Mouse (Mus musculus) kidney, adult 18-20 months (tissue): ENCODE measurements around the gene Pcbp3.
"Not testable (repeated sequence)": the region's sequence is repeated elsewhere in the genome, so short reads cannot be mapped to it uniquely, and the experiment has no call there.

Source experiments
- DNase-seq: peaks from one replicate; pipeline ENCODE4 v3.0.0; 2021

Gene Pcbp3

GRCm38 (mm10) chr10:76961790-76962489, at the start of gene Pcbp3:
Pcbp3 (minus strand) TSS chr10:76961887.
- peak; percentile 96 for DNase-seq

DNA sequence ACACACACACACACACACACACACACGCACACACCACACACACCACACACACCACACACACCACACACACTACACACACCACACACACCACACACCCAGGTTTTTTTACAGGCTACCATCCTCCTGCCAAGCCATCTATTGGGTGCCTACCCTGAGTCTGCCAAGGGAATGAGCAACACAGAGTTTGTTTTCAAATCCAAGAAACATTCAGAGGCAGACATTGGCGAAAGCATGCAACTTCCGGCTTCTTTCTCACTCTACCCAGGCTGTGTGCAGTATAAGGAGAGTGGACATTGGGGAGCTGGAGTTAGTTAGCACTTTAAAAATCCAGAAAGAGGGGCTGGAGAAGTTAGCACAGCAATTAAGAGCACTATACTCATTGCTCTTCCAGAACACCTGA, 47.0 kb upstream of the Pcbp3 start:
- DNase-seq, result no peak

- DNase-seq, result peak; percentile 76
These were observed 46.4 kb upstream of the Pcbp3 start for GRCm38 (mm10) chr10:77008109-77008561.

- peak; percentile 73 for DNase-seq
These were observed 45.9 kb upstream of the Pcbp3 start for GRCm38 (mm10) chr10:77007433-77008108.

DNA sequence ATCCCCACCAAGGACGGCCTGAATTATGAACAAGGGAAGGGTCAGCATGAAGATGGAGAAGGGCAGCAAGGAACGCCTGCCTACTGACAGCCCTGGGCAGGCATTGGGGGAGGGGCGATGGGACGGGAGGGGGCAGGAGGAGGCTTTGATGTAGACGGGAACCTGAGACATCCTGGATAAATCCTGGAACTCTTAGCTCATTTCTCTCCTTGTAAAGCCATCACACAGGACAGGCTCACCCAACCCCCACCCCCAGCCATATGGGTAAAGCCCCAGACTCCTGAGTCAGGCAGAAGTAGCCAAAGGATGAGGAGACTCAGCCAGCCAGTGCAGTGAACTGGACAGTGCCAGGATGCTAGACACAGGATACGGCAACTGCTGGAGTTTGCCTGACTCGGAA, 43.2 kb upstream of the Pcbp3 start:
- DNase-seq, result no peak

GRCm38 (mm10) chr10:76997759-76998513, 36.2 kb upstream of the Pcbp3 start:
- peak; percentile 90 for DNase-seq

- DNase-seq, result no peak
These were observed 30.8 kb upstream of the Pcbp3 start for GRCm38 (mm10) chr10:76992456-76992855.

GRCm38 (mm10) chr10:76988586-76988985, 26.9 kb upstream of the Pcbp3 start:
- DNase-seq, result no peak

- DNase-seq, result no peak
These were observed 16.4 kb upstream of the Pcbp3 start for GRCm38 (mm10) chr10:76978042-76978441.

- no peak for DNase-seq
These were observed 15.0 kb upstream of the Pcbp3 start for GRCm38 (mm10) chr10:76976699-76977098.

GRCm38 (mm10) chr10:76973797-76974436, 12.2 kb upstream of the Pcbp3 start:
- no peak for DNase-seq

- not testable (repeated sequence) for DNase-seq
These were observed 10.6 kb upstream of the Pcbp3 start for GRCm38 (mm10) chr10:76972318-76972717.

- no peak for DNase-seq
These were observed 9.3 kb upstream of the Pcbp3 start for GRCm38 (mm10) chr10:76970974-76971373.

DNA sequence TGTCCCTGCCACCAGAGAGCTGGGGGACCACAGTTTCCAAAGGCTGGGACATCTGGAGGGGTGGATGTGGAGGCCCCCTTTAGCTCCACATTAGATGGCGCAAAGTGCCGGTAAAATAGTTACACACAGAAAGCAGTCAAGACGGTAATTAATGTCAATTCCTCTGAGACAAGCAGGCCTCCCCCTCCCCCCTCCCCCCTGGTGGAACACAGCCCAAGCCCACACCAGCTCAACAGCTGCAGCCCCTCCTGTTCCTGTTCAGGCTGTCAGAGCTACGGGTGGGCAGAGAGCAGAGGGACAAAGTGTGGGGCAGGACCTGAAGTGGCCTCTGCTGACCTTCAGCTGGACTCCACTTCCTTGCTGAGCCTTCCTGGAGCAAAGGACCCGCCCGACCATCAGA, 2.7 kb upstream of the Pcbp3 start:
- peak; percentile 18 for DNase-seq

- DNase-seq, result peak; percentile 15
These were observed 2.3 kb upstream of the Pcbp3 start for GRCm38 (mm10) chr10:76963997-76964396.

DNA sequence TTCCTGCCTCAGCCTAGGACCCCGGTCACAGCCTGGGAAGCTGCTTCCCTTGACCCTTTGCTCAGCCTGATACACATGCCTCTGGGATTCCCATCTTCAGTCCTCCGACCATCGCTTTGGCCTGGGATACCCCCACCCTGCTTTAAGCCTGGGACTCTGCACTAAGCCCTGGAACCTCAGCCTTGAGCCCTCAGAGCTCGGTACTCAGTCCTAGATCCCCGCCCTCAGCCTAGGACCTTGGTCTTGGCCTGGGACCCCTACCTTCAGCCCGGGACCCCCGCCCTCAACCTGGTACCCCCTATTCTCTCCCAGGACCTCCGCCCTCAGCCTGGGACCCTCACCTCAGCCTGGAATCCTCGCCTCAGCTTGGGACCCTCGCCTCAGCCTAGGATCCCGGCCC, 531 bp downstream of the Pcbp3 start:
- DNase-seq, result no peak

DNA sequence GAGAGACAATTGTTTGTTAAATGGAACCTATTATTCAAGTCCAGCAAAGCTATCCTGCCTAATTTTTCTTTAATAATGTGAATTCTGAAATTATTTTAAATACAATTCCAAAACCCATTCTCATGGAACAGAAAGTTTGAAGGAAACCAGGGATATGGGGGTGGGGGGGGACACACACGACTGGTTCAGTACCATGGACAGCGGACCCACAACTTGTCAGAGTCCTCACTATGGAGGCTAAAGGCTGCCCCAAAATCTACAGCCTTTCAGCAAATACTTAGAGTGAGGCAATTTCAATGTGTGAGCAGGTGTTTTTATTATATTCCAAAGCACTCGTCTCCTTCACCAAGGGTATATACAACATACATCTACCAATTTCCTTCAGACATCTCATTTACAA, 3.5 kb downstream of the Pcbp3 start:
- DNase-seq, result no peak

GRCm38 (mm10) chr10:76956200-76956599, 5.5 kb downstream of the Pcbp3 start:
- peak; percentile 21 for DNase-seq

- DNase-seq, result peak; percentile 40
These were observed 20.6 kb downstream of the Pcbp3 start for GRCm38 (mm10) chr10:76941038-76941437.

- DNase-seq, result no peak
These were observed 24.9 kb downstream of the Pcbp3 start for GRCm38 (mm10) chr10:76936827-76937226.

DNA sequence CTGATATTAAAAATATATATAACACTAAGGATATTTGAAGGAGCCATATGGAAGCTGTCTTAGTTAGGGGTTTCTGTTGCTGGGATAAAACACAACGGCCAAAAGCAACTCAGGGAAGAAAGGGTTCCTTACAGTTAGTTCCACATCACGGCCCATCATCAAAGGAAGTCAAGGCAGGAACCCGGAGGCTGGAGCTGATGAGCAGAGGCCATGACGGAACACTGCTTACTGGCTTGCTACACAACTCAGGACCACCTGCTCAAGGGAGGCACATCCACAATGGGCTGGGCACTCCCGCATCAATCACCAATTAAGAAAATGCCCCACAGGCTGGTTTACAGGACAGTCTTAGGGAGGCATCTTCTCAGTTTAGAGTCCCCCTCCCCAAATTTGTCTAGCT, 26.9 kb downstream of the Pcbp3 start:
- no peak for DNase-seq

DNA sequence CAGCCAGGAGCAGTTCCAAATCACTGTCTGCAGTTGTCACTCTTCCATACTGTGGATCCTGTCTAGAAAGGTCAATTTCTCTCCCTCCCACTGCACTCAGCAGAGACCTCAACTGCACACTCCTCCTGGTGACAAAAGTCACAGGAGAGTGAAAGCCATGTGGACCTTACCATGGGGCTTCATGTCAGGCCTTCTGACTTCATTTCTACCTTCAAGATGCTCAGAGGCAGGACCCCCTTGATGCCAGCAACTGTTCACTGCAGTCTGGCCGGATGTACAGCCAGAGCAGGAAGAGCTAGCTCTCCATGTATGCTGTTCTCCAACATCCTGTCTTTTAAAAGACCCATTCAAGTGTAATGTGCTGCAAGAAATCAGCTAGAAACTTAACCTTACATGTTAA, 29.9 kb downstream of the Pcbp3 start:
- no peak for DNase-seq

- DNase-seq, result peak; percentile 24
These were observed 30.6 kb downstream of the Pcbp3 start for GRCm38 (mm10) chr10:76931122-76931521.
